Mouse (Mus musculus) small intestine, adult 2 months (tissue): ENCODE measurements at regions not wholly inside any gene's neighbourhood (a gene's known extent, or its start where the extent isn't known, plus 50 kb on each side); places are given as distances from the start of the nearest gene placed in this dataset.
A peak's percentile ranks its signal among the peaks of the same experiment; 100 is the strongest.

Source experiments
- CTCF ChIP-seq: fragments of 200-500 bp; IDR thresholded peaks from 2 replicates; pipeline ENCODE4 v1.5.1; 2012; ENCODE audit warnings: low read depth, mild to moderate bottlenecking, control low read depth, inconsistent platforms, low read length, moderate library complexity, mixed read lengths; ENCODE audit not compliant: insufficient replicate concordance, insufficient read length; ENCODE audit errors: extremely low read depth
- POLR2A ChIP-seq: fragments of 200-500 bp; IDR thresholded peaks from 2 replicates; pipeline ENCODE4 v1.6.1; 2012; ENCODE audit warnings: low read depth, mild to moderate bottlenecking, control low read depth, inconsistent platforms, low read length, moderate library complexity

DNA sequence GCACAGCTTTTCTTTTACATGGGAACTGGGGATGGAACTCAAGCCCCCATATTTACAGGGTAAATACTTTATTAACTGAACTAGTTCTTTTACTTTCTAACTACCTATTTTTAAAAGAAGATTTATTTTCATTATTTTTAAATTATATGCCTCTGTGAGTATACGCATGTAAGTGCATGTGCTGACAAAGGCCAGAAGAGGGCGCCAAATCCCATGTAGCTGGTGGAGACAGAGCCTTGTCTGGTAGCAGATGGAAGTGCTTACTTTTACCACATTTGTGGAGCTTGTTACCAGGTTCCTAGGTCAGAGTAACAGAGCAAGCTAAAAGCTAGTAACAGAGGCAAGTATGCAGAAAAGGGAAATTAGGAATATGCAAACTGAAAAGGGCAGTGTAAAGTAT is 119.4 kb downstream of the Pxdc1 start:
- TF ChIP-seq CTCF, result peak; percentile 13; the same call in 1 of the 2 replicates
- TF ChIP-seq POLR2A, result no peak
